Mouse (Mus musculus): ENCODE results near the gene Auts2. TPM values are rescaled to one million over a fixed set of nuclear protein-coding genes. Genes with fewer than 3 reads are reported as not detected.

The Auts2 gene
- total and polyA plus RNA-seq, 3 experiments, result not detected

GRCm38 (mm10) chr5:132060116-132060515, 483.0 kb downstream of the Auts2 start:
- DNase-seq (ENCODE audit: extremely low read depth), result no peak
- Histone ChIP-seq H3K27me3 (replicated peaks) (no peaks in the 10 kb centered on the region), H3K4me1 (ENCODE audit: control insufficient read depth in 1 of 2, insufficient read depth in 2 of 2) (no peaks in the 10 kb centered on the region), H3K4me3 (replicated peaks in 1 of 3; ENCODE audit: low read depth in 2 of 3, low read length in 2 of 3, poor library complexity in 1 of 3) (no peak overlapping the region), H3K9ac (ENCODE audit: insufficient read depth, low read depth) (no peak overlapping the region), H3K36me3 (replicated peaks in 1 of 2; ENCODE audit: control insufficient read depth in 1 of 2, insufficient read depth in 1 of 2, low read length in 1 of 2) (no peaks in the 10 kb centered on the region), H3K9me3 (replicated peaks; ENCODE audit: low read length) (peaks cover 57% of the 10 kb centered on the region), H3K79me2 (replicated peaks; ENCODE audit: control insufficient read depth, extremely low read depth, insufficient read depth, poor library complexity, severe bottlenecking) (no peaks in the 10 kb centered on the region), H3K4me2 (ENCODE audit: insufficient read depth, low read depth, poor library complexity, severe bottlenecking) (no peak overlapping the region), H3K27ac (ENCODE audit: insufficient read depth, low read depth) (no peak overlapping the region)
- dilution Hi-C loops (cut with MboI; ENCODE audit: extremely low pct_ligation_motif_present, extremely low pct_unique_long_range_greater_than_20kb, low sequenced_read_pairs), result no loop called here
- no peak for TF ChIP-seq ZMIZ1 (IDR thresholded peaks at IDR 0.05; ENCODE audit: low read depth, low read length)
- no peak for TF ChIP-seq MXI1 (IDR thresholded peaks at IDR 0.05; ENCODE audit: low read depth, low read length)
- TF ChIP-seq ZNF384 (IDR thresholded peaks at IDR 0.05; ENCODE audit: low read depth, low read length), result no peak
- TF ChIP-seq ZC3H11A (IDR thresholded peaks at IDR 0.05; ENCODE audit: low read depth, low read length), result no peak
- TF ChIP-seq POLR2A (IDR thresholded peaks at IDR 0.05; ENCODE audit: low read depth, low read length), result no peak
- no peak for TF ChIP-seq SMC3 (IDR thresholded peaks at IDR 0.05; ENCODE audit: low read depth, low read length)
- TF ChIP-seq JUND (conservative IDR thresholded peaks at IDR 0.05; ENCODE audit: low read depth, low read length), result no peak
- no peak for TF ChIP-seq ETS1 (conservative IDR thresholded peaks at IDR 0.05; ENCODE audit: low read depth, low read length)
- no peak for TF ChIP-seq CHD1 (IDR thresholded peaks at IDR 0.05; ENCODE audit: low read depth, low read length)
- no peak for TF ChIP-seq EP300 (IDR thresholded peaks at IDR 0.05; ENCODE audit: low read length)
- no peak for TF ChIP-seq MAZ (IDR thresholded peaks at IDR 0.05; ENCODE audit: low read depth, low read length)
- TF ChIP-seq GABPA (IDR thresholded peaks at IDR 0.05; ENCODE audit: insufficient replicate concordance, low read depth, low read length), result no peak
- no peak for TF ChIP-seq MAFK (IDR thresholded peaks at IDR 0.05; ENCODE audit: insufficient replicate concordance, low read length)
- no peak for TF ChIP-seq CHD2 (IDR thresholded peaks at IDR 0.05; ENCODE audit: low read length)
- TF ChIP-seq POLR2AphosphoS2 (IDR thresholded peaks at IDR 0.05; ENCODE audit: low read depth, low read length), result no peak
- in situ Hi-C loops (cut with MboI; ENCODE audit: low pct_ligation_motif_present, low pct_unique_long_range_greater_than_20kb, low sequenced_read_pairs), result no loop called here

GRCm38 (mm10) chr5:132052637-132053036, 490.5 kb downstream of the Auts2 start:
- H3K79me2 ChIP-seq (replicated peaks; ENCODE audit: control insufficient read depth, extremely low read depth, insufficient read depth, poor library complexity, severe bottlenecking), result no peaks in the 10 kb centered on the region
- TF ChIP-seq HCFC1 (IDR thresholded peaks at IDR 0.05; ENCODE audit: low read depth, low read length) (no peak), CHD1 (IDR thresholded peaks at IDR 0.05; ENCODE audit: low read depth, low read length) (no peak), SMC3 (IDR thresholded peaks at IDR 0.05; ENCODE audit: low read depth, low read length) (no peak), SIN3A (IDR thresholded peaks at IDR 0.05; ENCODE audit: low read length) (no peak)
- no peak overlapping the region for H3K4me3 ChIP-seq (replicated peaks in 1 of 3; ENCODE audit: low read depth in 2 of 3, low read length in 2 of 3, poor library complexity in 1 of 3)
- H3K27me3 ChIP-seq (replicated peaks), result no peaks in the 10 kb centered on the region
- dilution Hi-C loops (cut with MboI; ENCODE audit: extremely low pct_ligation_motif_present, extremely low pct_unique_long_range_greater_than_20kb, low sequenced_read_pairs), result no loop called here
- H3K4me2 ChIP-seq (ENCODE audit: insufficient read depth, low read depth, poor library complexity, severe bottlenecking), result no peak overlapping the region
- no peak overlapping the region for H3K9ac ChIP-seq (ENCODE audit: insufficient read depth, low read depth)
- no peak for DNase-seq (ENCODE audit: extremely low read depth)
- H3K4me1 ChIP-seq (ENCODE audit: control insufficient read depth in 1 of 2, insufficient read depth in 2 of 2), result no peaks in the 10 kb centered on the region
- no peaks in the 10 kb centered on the region for H3K36me3 ChIP-seq (replicated peaks in 1 of 2; ENCODE audit: control insufficient read depth in 1 of 2, insufficient read depth in 1 of 2, low read length in 1 of 2)
- in situ Hi-C loops (cut with MboI; ENCODE audit: low pct_ligation_motif_present, low pct_unique_long_range_greater_than_20kb, low sequenced_read_pairs), result no loop called here
- H3K9me3 ChIP-seq (replicated peaks; ENCODE audit: low read length), result peaks cover 70% of the 10 kb centered on the region
- H3K27ac ChIP-seq (ENCODE audit: insufficient read depth, low read depth), result no peak overlapping the region

All from CH12.LX (cell line).